Mouse (Mus musculus): ENCODE data around the gene Eif3i. TPM values are rescaled to one million over a fixed set of nuclear protein-coding genes. Genes with fewer than 3 reads are reported as not detected.
A peak's percentile ranks its signal among the peaks of the same experiment; 100 is the strongest.

Gene Eif3i
- polyA plus RNA-seq, 1 experiment from 2014 or later = 212 TPM

GRCm38 (mm10) chr4:129544106-129544505, 56.3 kb downstream of the Eif3i start:
- no peak for ATAC-seq (ENCODE audit: low FRiP score)
- Histone ChIP-seq H3K4me1 (peaks cover 22% of the 10 kb centered on the region), H3K27me3 (no peaks in the 10 kb centered on the region), H3K9ac (no peak overlapping the region), H3K4me2 (no peak overlapping the region), H3K4me3 (replicated peaks) (no peak overlapping the region), H3K36me3 (replicated peaks) (peaks cover 9% of the 10 kb centered on the region), H3K27ac (no peak overlapping the region), H3K9me3 (no peaks in the 10 kb centered on the region)
- 88% methylated on average over 4 of the region's 4 CpGs for WGBS

- H3K9ac ChIP-seq = peak within 1 kb of the TSS; percentile 83
- peak within 1 kb of the TSS; percentile 88 for H3K27ac ChIP-seq
- peak within 1 kb of the TSS; percentile 85 for H3K4me2 ChIP-seq
- peak within 1 kb of the TSS; percentile 77 for H3K4me3 ChIP-seq (replicated peaks)
- no peaks in the 10 kb centered on the region for H3K27me3 ChIP-seq
- H3K36me3 ChIP-seq (replicated peaks) = peaks cover 19% of the 10 kb centered on the region
- WGBS = under 1% methylated on average over 45 of the region's 46 CpGs
- peaks cover 22% of the 10 kb centered on the region for H3K4me1 ChIP-seq
- no peaks in the 10 kb centered on the region for H3K9me3 ChIP-seq
- peak; percentile 100 for ATAC-seq (ENCODE audit: low FRiP score)
These were observed 57.8 kb downstream of the Eif3i start, which contains the start of gene Hdac1 for GRCm38 (mm10) chr4:129542592-129543141. Hdac1 (minus strand) TSS chr4:129542713.

Small RNA genes lying within 50 kb of the gene (microRNA-seq; reads per million reads assigned to microRNA genes)
- gene Mir8119 = not detected

Other genes starting within 250 kb of the Eif3i start
- gene Zbtb8a, start 222.5 kb downstream of the Eif3i start, polyA plus RNA-seq (2016; fragmentation: Nextera tagmentation; extraction: Ambion mirVana) = 10.6 and 10.9 TPM in 2 replicates
- gene Zbtb8b, start 159.8 kb downstream of the Eif3i start, polyA plus RNA-seq (2016; fragmentation: Nextera tagmentation; extraction: Ambion mirVana) = 2.8 and 3.2 TPM in 2 replicates
- 27.3 and 29.4 TPM in 2 replicates for gene Bsdc1, start 139.1 kb downstream of the Eif3i start, polyA plus RNA-seq (2016; fragmentation: Nextera tagmentation; extraction: Ambion mirVana)
- gene Tssk3, start 109.6 kb downstream of the Eif3i start, polyA plus RNA-seq (2016; fragmentation: Nextera tagmentation; extraction: Ambion mirVana) = not detected in 2 replicates
- gene Fam229a, start 109.5 kb downstream of the Eif3i start, polyA plus RNA-seq (2016; fragmentation: Nextera tagmentation; extraction: Ambion mirVana) = not detected in 2 replicates
- gene Marcksl1, start 87.1 kb downstream of the Eif3i start, polyA plus RNA-seq (2016; fragmentation: Nextera tagmentation; extraction: Ambion mirVana) = 1,836 and 1,849 TPM in 2 replicates
- gene Hdac1, start 57.9 kb downstream of the Eif3i start, polyA plus RNA-seq (2016; fragmentation: Nextera tagmentation; extraction: Ambion mirVana) = 207 and 221 TPM in 2 replicates
- 9.0 and 9.3 TPM in 2 replicates for gene Lck, start 27.0 kb downstream of the Eif3i start, polyA plus RNA-seq (2016; fragmentation: Nextera tagmentation; extraction: Ambion mirVana)
- 0.37 and 0.92 TPM in 2 replicates for gene Fam167b, start 22.1 kb downstream of the Eif3i start, polyA plus RNA-seq (2016; fragmentation: Nextera tagmentation; extraction: Ambion mirVana)
- gene Tmem234, start within 50 bp of the Eif3i start, polyA plus RNA-seq (2016; fragmentation: Nextera tagmentation; extraction: Ambion mirVana) = 161 and 163 TPM in 2 replicates
- gene Dcdc2b, start 13.6 kb upstream of the Eif3i start, polyA plus RNA-seq (2016; fragmentation: Nextera tagmentation; extraction: Ambion mirVana) = 2.6 and 2.9 TPM in 2 replicates
- 26.5 and 27.4 TPM in 2 replicates for gene Iqcc, start 18.5 kb upstream of the Eif3i start, polyA plus RNA-seq (2016; fragmentation: Nextera tagmentation; extraction: Ambion mirVana)
- 75.4 and 79.2 TPM in 2 replicates for gene Ccdc28b, start 23.3 kb upstream of the Eif3i start, polyA plus RNA-seq (2016; fragmentation: Nextera tagmentation; extraction: Ambion mirVana)
- gene Txlna, start 40.4 kb upstream of the Eif3i start, polyA plus RNA-seq (2016; fragmentation: Nextera tagmentation; extraction: Ambion mirVana) = 97.1 and 111 TPM in 2 replicates
- gene Kpna6, start 72.1 kb upstream of the Eif3i start, polyA plus RNA-seq (2016; fragmentation: Nextera tagmentation; extraction: Ambion mirVana) = 13.6 and 14.9 TPM in 2 replicates
- gene Tmem39b, start 96.2 kb upstream of the Eif3i start, polyA plus RNA-seq (2016; fragmentation: Nextera tagmentation; extraction: Ambion mirVana) = 18.5 and 21.9 TPM in 2 replicates
- gene Khdrbs1, start 141.7 kb upstream of the Eif3i start, polyA plus RNA-seq (2016; fragmentation: Nextera tagmentation; extraction: Ambion mirVana) = 229 and 231 TPM in 2 replicates
- gene Ptp4a2, start 210.6 kb upstream of the Eif3i start, polyA plus RNA-seq (2016; fragmentation: Nextera tagmentation; extraction: Ambion mirVana) = 375 and 407 TPM in 2 replicates